Mouse (Mus musculus) left cerebral cortex, adult 18-20 months (tissue): Measurements from ENCODE around the gene Fzd7. TPM values are rescaled to one million over a fixed set of nuclear protein-coding genes. Genes with fewer than 3 reads are reported as not detected.

Source experiments
- DNase-seq, 2 experiments: peaks; one replicate each; pipeline ENCODE4 v3.0.0; 2021 to 2022; ENCODE audit warnings: low spot score in 2 of 2, mixed read lengths in 1 of 2
- total RNA-seq, 2 experiments: library from RNA; stranded (reverse); gene quantifications; 2 replicates each; pipeline ENCODE4 v1.2.3; 2021

Fzd7 gene
- total RNA-seq, 2 experiments from 2014 or later: 7.3 to 8.1 TPM

- DNase-seq: no peak
Observed at GRCm38 (mm10) chr1:59470766-59471165, 11.5 kb upstream of the Fzd7 start.

- DNase-seq: no peak
Observed at GRCm38 (mm10) chr1:59472368-59473180, 9.7 kb upstream of the Fzd7 start.

- no peak for DNase-seq
Observed at GRCm38 (mm10) chr1:59473181-59473555, 9.1 kb upstream of the Fzd7 start.

GRCm38 (mm10) chr1:59475618-59476017 is 6.6 kb upstream of the Fzd7 start:
- no peak for DNase-seq

- no peak for DNase-seq
Observed at GRCm38 (mm10) chr1:59478911-59479310, 3.3 kb upstream of the Fzd7 start.

- no peak for DNase-seq
Observed at GRCm38 (mm10) chr1:59480821-59481455, 1.3 kb upstream of the Fzd7 start.

- DNase-seq: peak; percentile 65 to 77
Observed at GRCm38 (mm10) chr1:59481456-59482291, 550 bp upstream of the Fzd7 start.

- DNase-seq: peak in 1 of 2 experiments; percentile 8
Observed at GRCm38 (mm10) chr1:59482696-59483520, 684 bp downstream of the Fzd7 start.

- peak; percentile 63 to 68 for DNase-seq
Observed at GRCm38 (mm10) chr1:59483521-59484245, 1.5 kb downstream of the Fzd7 start.

- no peak for DNase-seq
Observed at GRCm38 (mm10) chr1:59484314-59484713, 2.1 kb downstream of the Fzd7 start.

- no peak for DNase-seq
Observed at GRCm38 (mm10) chr1:59484791-59485785, 2.9 kb downstream of the Fzd7 start.

GRCm38 (mm10) chr1:59485803-59486202 is 3.6 kb downstream of the Fzd7 start:
- no peak for DNase-seq

GRCm38 (mm10) chr1:59487651-59488051 is 5.4 kb downstream of the Fzd7 start:
- no peak for DNase-seq

- DNase-seq: no peak
Observed at GRCm38 (mm10) chr1:59488481-59488880, 6.3 kb downstream of the Fzd7 start.

GRCm38 (mm10) chr1:59488991-59489390 is 6.8 kb downstream of the Fzd7 start:
- DNase-seq: no peak

GRCm38 (mm10) chr1:59491517-59491916 is 9.3 kb downstream of the Fzd7 start:
- no peak for DNase-seq

- DNase-seq: no peak
Observed at GRCm38 (mm10) chr1:59492432-59492831, 10.2 kb downstream of the Fzd7 start.

- DNase-seq: no peak
Observed at GRCm38 (mm10) chr1:59495970-59496369, 13.7 kb downstream of the Fzd7 start.
